Mouse (Mus musculus): ENCODE data around the gene Bag2.

Gene Bag2

DNA sequence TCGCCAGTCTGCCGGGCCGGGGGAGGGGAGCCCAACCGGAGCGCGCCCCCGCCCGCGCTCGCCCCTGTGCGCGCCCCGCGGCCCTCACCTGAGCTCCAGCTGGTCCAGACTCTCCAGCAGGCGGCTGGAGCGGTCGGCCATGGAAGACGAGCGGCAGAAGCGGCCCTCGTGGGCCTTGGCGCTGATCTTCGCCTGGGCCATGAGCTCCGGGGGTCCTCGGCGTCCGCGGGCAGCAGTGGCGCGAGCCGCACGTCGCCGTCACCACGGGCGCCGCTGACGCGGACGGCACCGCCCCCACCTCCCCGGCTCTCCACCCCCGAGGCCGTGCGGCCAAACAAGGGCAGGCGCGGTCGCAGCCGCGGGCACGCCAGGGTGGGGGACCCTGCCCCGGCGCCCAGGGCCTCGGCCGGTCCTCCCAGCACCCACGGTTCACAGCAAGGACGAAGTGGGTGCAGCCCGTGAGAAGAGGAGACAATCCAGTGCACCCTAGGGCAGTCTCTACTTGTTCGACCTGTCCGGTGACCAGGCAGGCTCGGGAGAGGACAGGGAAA lies at the start of gene Bag2:
Gene Bag2, minus strand, starts transcription at position 305 of the 551 bp plus-strand sequence.
- in situ Hi-C loops (cut with MboI, MseI), result no loop called here

GRCm38 (mm10) chr1:33803323-33803722 lies 45.7 kb upstream of the Bag2 start:
- in situ Hi-C loops (cut with MboI, MseI), result no loop called here

DNA sequence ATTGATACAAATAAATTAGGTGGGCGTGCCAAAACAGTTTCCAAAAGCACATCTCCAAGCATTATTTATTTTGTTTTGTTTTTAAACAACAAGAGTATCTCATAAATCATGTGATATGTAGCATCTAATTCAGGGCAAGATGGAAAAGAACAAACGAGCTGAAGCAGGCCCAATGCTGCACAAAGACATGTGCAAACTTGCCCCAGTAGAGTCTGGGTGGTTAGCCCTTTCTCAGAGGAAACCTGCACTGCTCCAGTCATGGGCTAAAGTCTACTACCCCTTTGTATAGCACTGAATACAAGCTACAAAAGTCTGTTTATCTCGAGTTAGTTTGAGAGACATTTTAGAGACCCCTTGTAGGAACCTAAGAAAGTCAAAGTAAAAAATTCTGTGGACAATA lies 42.0 kb upstream of the Bag2 start:
- in situ Hi-C loops (cut with MboI, MseI), result no loop called here

DNA sequence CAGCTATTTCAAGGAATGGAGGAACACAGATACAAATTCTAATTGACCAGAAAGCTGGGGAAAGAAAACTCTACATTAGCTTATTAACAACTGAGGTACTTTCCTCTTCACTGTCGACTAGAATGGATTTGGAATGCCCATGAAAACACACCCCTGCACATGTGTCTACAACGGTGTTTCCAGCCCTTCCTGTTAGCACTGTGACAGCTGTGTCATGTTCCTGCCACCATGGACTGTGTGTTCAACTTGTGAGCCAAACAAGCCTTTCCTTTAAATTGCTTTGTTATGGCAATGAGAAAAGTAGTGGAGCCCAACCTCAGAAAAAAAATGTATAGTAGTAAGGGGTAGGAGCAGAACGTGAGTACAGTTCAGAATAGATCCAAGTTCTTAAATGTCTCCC lies 30.9 kb upstream of the Bag2 start:
- in situ Hi-C loops (cut with MboI, MseI), result no loop called here

- in situ Hi-C loops (cut with MboI, MseI), result no loop called here
Observed at GRCm38 (mm10) chr1:33788072-33788471, 30.5 kb upstream of the Bag2 start.

DNA sequence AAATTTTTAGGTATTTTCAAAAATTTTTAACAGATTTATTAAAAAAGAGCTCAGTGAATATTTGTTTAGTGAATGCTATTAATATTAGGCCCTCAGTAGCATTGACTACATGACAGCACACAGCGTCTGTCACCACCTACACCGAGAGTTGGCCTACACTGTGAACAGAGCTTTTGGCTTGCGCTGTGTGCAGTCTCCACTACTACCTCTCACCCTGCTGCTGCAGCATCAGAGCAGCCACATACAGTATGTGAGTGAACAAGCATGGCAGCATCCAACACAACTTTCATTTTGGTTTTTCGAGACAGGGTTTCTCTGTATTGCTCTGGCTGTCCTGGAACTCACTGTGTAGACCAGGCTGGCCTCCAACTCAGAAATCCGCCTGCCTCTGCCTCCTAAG lies 27.0 kb upstream of the Bag2 start:
- in situ Hi-C loops (cut with MboI, MseI), result no loop called here

- in situ Hi-C loops (cut with MboI, MseI), result no loop called here
Observed at GRCm38 (mm10) chr1:33776175-33776611, 18.6 kb upstream of the Bag2 start.

GRCm38 (mm10) chr1:33772106-33772505 lies 14.5 kb upstream of the Bag2 start:
- in situ Hi-C loops (cut with MboI, MseI), result no loop called here

GRCm38 (mm10) chr1:33771621-33772020 lies 14.0 kb upstream of the Bag2 start:
- in situ Hi-C loops (cut with MboI, MseI), result no loop called here

- in situ Hi-C loops (cut with MboI, MseI), result no loop called here
Observed at GRCm38 (mm10) chr1:33768827-33769226, 11.2 kb upstream of the Bag2 start.

DNA sequence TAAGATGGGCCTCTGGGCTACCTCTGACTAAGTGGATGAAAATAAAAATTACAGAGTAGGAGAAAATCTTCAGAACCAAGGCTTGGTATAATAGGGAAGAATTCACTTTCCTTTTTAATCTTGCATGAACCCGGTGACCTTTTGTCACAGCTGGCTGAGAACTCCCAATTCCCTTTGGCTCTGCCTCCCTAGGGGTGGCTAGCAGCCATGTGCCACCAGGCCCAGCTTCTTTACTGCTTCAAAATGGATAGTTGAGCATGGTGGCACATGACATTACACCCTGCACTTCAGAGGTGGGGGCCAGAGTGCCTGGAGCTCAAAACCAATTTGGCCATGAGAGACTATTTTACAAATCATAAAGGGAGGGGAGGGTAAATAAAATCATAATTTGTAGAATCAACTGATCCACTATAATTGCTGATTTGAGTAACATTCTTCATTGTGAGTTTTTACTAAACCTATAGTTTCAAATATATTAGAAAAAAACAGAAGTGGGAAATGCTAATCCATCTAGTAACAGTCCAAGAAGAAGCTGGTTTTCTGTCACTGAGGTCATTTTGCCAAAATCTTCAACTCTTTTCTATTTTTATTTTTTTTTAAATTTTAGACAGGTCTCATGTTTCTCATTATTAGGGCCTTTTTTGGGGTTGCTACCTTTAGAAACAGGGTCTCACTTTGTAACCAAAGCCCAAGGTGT lies 10.6 kb upstream of the Bag2 start:
- in situ Hi-C loops (cut with MboI, MseI), result no loop called here

DNA sequence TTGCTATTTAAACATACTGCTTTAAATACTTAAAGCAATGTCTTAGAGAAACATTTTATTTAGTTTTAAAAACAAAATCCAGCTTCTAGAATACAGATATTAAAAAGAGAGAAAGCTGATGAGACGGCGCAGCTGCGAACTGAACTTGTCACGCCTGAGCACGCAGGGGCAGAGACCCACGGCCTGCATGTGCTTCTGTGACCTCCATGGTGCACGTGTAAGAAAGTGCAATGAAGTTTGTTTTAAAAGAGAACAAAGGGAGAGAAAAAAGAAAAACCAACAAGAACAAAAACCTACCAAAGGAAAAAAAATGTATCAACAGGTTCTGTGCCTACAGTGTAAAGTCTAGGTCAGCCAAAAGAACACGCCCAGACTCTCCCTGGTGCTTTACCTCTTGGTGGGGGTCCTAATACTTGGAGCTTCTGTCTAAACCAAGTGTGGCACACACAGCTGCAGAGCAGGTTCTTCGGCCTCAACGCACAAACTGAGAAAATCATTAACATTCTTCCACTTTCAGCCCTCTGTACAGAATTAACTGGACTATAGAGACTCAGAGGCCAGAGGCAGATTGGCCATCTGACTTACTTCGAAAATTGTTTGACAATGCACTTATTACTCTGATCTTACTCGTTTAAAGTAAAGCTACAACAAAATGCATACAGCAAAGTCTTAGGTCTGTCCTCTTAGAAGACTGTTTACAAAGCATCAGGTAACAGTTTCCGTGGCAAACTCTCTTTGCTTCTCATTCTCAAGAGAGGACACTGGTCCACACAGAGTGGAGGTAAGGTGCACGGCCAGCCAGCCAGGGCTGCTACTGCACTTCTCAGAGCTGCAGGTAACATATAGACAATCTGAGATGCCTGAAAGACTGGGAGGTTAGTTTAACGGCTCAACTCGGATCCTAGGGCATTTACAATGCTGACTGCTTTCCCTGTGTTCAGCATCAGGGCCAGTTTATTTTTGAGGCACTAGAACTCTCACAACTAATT lies 9.2 kb upstream of the Bag2 start:
- in situ Hi-C loops (cut with MboI, MseI), result no loop called here

- in situ Hi-C loops (cut with MboI, MseI), result no loop called here
Observed at GRCm38 (mm10) chr1:33765468-33766080, 8.0 kb upstream of the Bag2 start.

- in situ Hi-C loops (cut with MboI, MseI), result no loop called here
Observed at GRCm38 (mm10) chr1:33763826-33764225, 6.2 kb upstream of the Bag2 start.

- in situ Hi-C loops (cut with MboI, MseI), result no loop called here
Observed at GRCm38 (mm10) chr1:33758488-33758887, 893 bp upstream of the Bag2 start.

- in situ Hi-C loops (cut with MboI, MseI), result no loop called here
Observed at GRCm38 (mm10) chr1:33757033-33757413, 572 bp downstream of the Bag2 start.

- in situ Hi-C loops (cut with MboI, MseI), result no loop called here
Observed at GRCm38 (mm10) chr1:33756258-33757032, 1.1 kb downstream of the Bag2 start.

GRCm38 (mm10) chr1:33755799-33756198 lies 1.8 kb downstream of the Bag2 start:
- in situ Hi-C loops (cut with MboI, MseI), result no loop called here

- in situ Hi-C loops (cut with MboI, MseI), result no loop called here
Observed at GRCm38 (mm10) chr1:33754965-33755735, 2.4 kb downstream of the Bag2 start.

DNA sequence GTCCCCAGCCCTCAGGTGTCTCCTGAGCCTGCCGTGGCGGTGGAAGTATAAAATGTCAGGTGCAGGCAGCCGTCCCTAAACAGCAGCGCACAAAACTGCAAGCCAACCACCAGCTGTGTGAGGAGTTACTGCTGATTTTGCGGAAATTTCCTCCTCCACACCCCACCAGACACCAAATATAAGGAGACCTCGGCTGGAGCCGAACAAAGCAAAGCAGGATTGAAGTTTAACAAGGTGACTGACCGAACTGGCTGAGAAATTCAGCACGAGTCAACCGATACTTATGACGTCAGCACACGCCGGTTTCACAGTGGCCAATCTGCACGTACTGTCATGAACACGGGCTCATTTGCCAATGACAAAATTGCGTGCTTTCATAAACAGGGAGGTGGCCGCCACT lies 3.5 kb downstream of the Bag2 start:
- in situ Hi-C loops (cut with MboI, MseI), result no loop called here

All from T-helper 17 cell (primary cell).